Mouse (Mus musculus) mature B cell (primary cell): Measurements from ENCODE around the gene Srsf3.

Source experiments
- in situ Hi-C: fragments of 300-500 bp; cut with MboI; formaldehyde crosslinking; loops from 2 replicates; pipeline ENCODE4 v1.14.3; 2019

The Srsf3 gene

GRCm38 (mm10) chr17:29090776-29091175, 58.3 kb downstream of the Srsf3 start, which contains the start of gene Cdkn1a:
Gene Cdkn1a, plus strand, starts transcription at chr17:29090976.
- in situ Hi-C loops = no loop called here

GRCm38 (mm10) chr17:29091348-29091944, 59.0 kb downstream of the Srsf3 start:
- in situ Hi-C loops = no loop called here

GRCm38 (mm10) chr17:29092497-29092896, 60.1 kb downstream of the Srsf3 start:
- in situ Hi-C loops = no loop called here
